Mouse (Mus musculus) liver, postnatal 0 days (tissue): ENCODE measurements around the gene Gpr143.

Source experiments
- CTCF ChIP-seq: sonication (generic); IDR thresholded peaks from 2 replicates; pipeline ENCODE4 v1.5.1; 2016; ENCODE audit warnings: antibody characterized with exemption, low read depth
- EP300 ChIP-seq: IDR thresholded peaks from 2 replicates; pipeline ENCODE4 v1.6.1; 2016; ENCODE audit warnings: antibody characterized with exemption, low read depth, mild to moderate bottlenecking

GRCm38 (mm10) chrX:152764171-152764570 is 17.6 kb upstream of the Gpr143 start:
- TF ChIP-seq CTCF (no peak), EP300 (no peak)
